Mouse (Mus musculus): ENCODE measurements around the gene Hist1h3c. TPM values are rescaled to one million over a fixed set of nuclear protein-coding genes. Genes with fewer than 3 reads are reported as not detected.
A peak's percentile ranks its signal among the peaks of the same experiment; 100 is the strongest.

The Hist1h3c gene
- polyA plus RNA-seq, 1 experiment from 2014 or later: 1.4 TPM

- Histone ChIP-seq H3K4me2 (replicated peaks; ENCODE audit: low read depth) (no peak overlapping the region), H3K27ac (ENCODE audit: low read depth, low read length) (no peak overlapping the region), H3K9ac (ENCODE audit: low read depth, low read length) (no peak overlapping the region), H3K4me1 (replicated peaks; ENCODE audit: control insufficient read depth, insufficient read depth, low read length) (no peaks in the 10 kb centered on the region), H3K9me3 (ENCODE audit: control insufficient read depth) (no peaks in the 10 kb centered on the region), H3K36me3 (ENCODE audit: control insufficient read depth, insufficient read depth) (no peaks in the 10 kb centered on the region), H3K4me3 (ENCODE audit: low read depth, low read length) (no peak overlapping the region), H3K27me3 (replicated peaks; ENCODE audit: control insufficient read depth, insufficient read depth, low read length) (no peaks in the 10 kb centered on the region)
- TF ChIP-seq CTCF (IDR thresholded peaks at IDR 0.05; ENCODE audit: low read depth): peak; percentile 93
- WGBS: 23% methylated on average over 8 of the region's 8 CpGs
- no peak for ATAC-seq
These were observed 13.1 kb downstream of the Hist1h3c start for GRCm38 (mm10) chr13:23732156-23732804.

- ATAC-seq: peak; percentile 75
- Histone ChIP-seq H3K4me1 (replicated peaks; ENCODE audit: control insufficient read depth, insufficient read depth, low read length) (no peaks in the 10 kb centered on the region), H3K4me2 (replicated peaks; ENCODE audit: low read depth) (peak overlapping the region; percentile 35), H3K9ac (ENCODE audit: low read depth, low read length) (no peak overlapping the region), H3K27me3 (replicated peaks; ENCODE audit: control insufficient read depth, insufficient read depth, low read length) (no peaks in the 10 kb centered on the region), H3K36me3 (ENCODE audit: control insufficient read depth, insufficient read depth) (no peaks in the 10 kb centered on the region), H3K4me3 (ENCODE audit: low read depth, low read length) (no peak overlapping the region), H3K9me3 (ENCODE audit: control insufficient read depth) (no peaks in the 10 kb centered on the region), H3K27ac (ENCODE audit: low read depth, low read length) (no peak overlapping the region)
- WGBS: 17% methylated on average over 8 of the region's 8 CpGs
- TF ChIP-seq CTCF (IDR thresholded peaks at IDR 0.05; ENCODE audit: low read depth): no peak
These were observed 14.9 kb downstream of the Hist1h3c start for GRCm38 (mm10) chr13:23730479-23730878.

- no peaks in the 10 kb centered on the region for H3K9me3 ChIP-seq (ENCODE audit: control insufficient read depth)
- no peaks in the 10 kb centered on the region for H3K4me1 ChIP-seq (replicated peaks; ENCODE audit: control insufficient read depth, insufficient read depth, low read length)
- H3K27me3 ChIP-seq (replicated peaks; ENCODE audit: control insufficient read depth, insufficient read depth, low read length): no peaks in the 10 kb centered on the region
- H3K4me3 ChIP-seq (ENCODE audit: low read depth, low read length): no peak overlapping the region
- TF ChIP-seq CTCF (IDR thresholded peaks at IDR 0.05; ENCODE audit: low read depth): no peak
- no peaks in the 10 kb centered on the region for H3K36me3 ChIP-seq (ENCODE audit: control insufficient read depth, insufficient read depth)
- H3K27ac ChIP-seq (ENCODE audit: low read depth, low read length): no peak overlapping the region
- no peak overlapping the region for H3K9ac ChIP-seq (ENCODE audit: low read depth, low read length)
- ATAC-seq: no peak
- no peak overlapping the region for H3K4me2 ChIP-seq (replicated peaks; ENCODE audit: low read depth)
- 90% methylated on average over 5 of the region's 5 CpGs for WGBS
These were observed 15.7 kb downstream of the Hist1h3c start for GRCm38 (mm10) chr13:23729706-23730105.

DNA sequence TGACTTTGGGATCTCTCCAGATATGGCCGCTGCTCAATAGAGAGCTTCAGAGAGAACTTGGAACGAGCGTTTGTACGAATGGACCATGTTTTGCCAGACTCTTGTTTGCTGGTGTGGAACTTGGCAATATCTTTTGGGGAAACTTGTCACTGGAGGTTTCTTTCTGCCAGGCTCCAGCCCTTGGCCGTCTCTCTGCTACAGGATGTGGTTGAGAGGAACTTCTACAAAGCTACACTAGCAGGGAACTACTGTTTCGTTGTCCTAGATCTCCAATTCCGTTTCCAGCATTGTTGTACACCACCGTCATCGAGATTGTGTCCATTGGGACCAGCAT, 16.2 kb downstream of the Hist1h3c start:
- Histone ChIP-seq H3K4me2 (replicated peaks; ENCODE audit: low read depth) (no peak overlapping the region), H3K4me1 (replicated peaks; ENCODE audit: control insufficient read depth, insufficient read depth, low read length) (no peaks in the 10 kb centered on the region), H3K4me3 (ENCODE audit: low read depth, low read length) (no peak overlapping the region), H3K27ac (ENCODE audit: low read depth, low read length) (no peak overlapping the region), H3K27me3 (replicated peaks; ENCODE audit: control insufficient read depth, insufficient read depth, low read length) (no peaks in the 10 kb centered on the region), H3K9me3 (ENCODE audit: control insufficient read depth) (no peaks in the 10 kb centered on the region), H3K9ac (ENCODE audit: low read depth, low read length) (no peak overlapping the region), H3K36me3 (ENCODE audit: control insufficient read depth, insufficient read depth) (no peaks in the 10 kb centered on the region)
- ATAC-seq: no peak
- TF ChIP-seq CTCF (IDR thresholded peaks at IDR 0.05; ENCODE audit: low read depth): no peak
- 92% methylated on average over 9 of the region's 9 CpGs for WGBS

DNA sequence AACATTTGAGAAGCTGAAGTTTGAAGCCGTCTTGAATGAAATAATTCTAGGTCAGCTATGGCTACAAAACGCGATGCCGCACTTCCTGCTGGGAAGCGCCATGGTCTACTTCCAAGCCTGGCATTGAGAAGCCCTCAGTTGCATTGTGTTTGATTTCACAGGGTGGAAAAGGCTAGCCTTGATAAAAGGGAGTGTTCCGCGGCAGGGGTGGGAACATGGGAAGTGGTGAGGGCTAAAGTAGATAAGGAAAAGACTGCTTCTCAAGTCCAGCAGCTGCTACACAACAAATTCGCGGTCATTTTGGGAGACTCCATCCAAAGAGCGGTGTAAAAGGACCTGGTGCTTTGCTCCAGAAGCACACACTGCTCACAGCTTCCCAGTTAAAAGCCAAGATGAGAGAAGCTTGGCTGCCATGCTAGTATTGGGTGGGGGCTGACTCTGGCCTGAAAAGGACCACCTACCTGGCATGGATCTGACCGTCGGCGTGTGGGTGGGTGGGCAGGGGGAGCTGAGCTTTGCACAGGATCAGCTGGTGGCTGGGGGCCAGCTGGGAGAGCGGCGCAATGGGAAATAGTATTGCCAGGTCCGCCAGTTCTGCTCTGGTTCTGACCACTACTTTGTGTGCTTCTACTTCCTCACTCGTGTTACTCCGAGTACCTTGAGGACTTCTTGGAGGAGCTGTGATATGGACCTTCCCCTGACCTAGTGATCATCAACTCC, 16.8 kb downstream of the Hist1h3c start:
- Histone ChIP-seq H3K9me3 (ENCODE audit: control insufficient read depth) (no peaks in the 10 kb centered on the region), H3K4me1 (replicated peaks; ENCODE audit: control insufficient read depth, insufficient read depth, low read length) (no peaks in the 10 kb centered on the region), H3K27me3 (replicated peaks; ENCODE audit: control insufficient read depth, insufficient read depth, low read length) (no peaks in the 10 kb centered on the region), H3K4me2 (replicated peaks; ENCODE audit: low read depth) (no peak overlapping the region), H3K36me3 (ENCODE audit: control insufficient read depth, insufficient read depth) (no peaks in the 10 kb centered on the region), H3K27ac (ENCODE audit: low read depth, low read length) (no peak overlapping the region), H3K4me3 (ENCODE audit: low read depth, low read length) (no peak overlapping the region), H3K9ac (ENCODE audit: low read depth, low read length) (no peak overlapping the region)
- no peak for ATAC-seq
- 87% methylated on average over 18 of the region's 18 CpGs for WGBS
- no peak for TF ChIP-seq CTCF (IDR thresholded peaks at IDR 0.05; ENCODE audit: low read depth)

DNA sequence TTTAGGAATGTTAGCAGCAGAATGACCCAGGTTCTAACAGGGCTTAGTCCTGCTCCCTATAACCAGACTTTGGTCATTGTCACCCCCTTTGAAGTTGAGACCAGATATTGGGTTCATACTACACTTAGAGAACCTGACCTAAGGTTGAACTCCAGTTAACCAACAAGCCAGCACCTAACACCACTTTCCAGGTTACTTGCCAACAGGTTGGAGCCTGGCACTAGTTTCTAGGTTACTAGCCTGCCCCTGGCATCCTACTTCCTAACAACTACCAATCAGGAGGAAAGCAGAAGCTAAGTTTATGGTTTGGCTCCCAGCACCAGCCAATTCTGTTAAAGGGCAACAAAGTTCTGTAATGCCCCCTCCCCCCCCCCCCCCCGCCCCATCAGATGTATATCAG, 20.2 kb downstream of the Hist1h3c start:
- no peak for TF ChIP-seq CTCF (IDR thresholded peaks at IDR 0.05; ENCODE audit: low read depth)
- H3K27me3 ChIP-seq (replicated peaks; ENCODE audit: control insufficient read depth, insufficient read depth, low read length): no peaks in the 10 kb centered on the region

More for the DNA sequence above, 20.2 kb downstream of the Hist1h3c start:
- ATAC-seq: no peak
- no peak overlapping the region for H3K4me3 ChIP-seq (ENCODE audit: low read depth, low read length)
- H3K4me1 ChIP-seq (replicated peaks; ENCODE audit: control insufficient read depth, insufficient read depth, low read length): no peaks in the 10 kb centered on the region
- no peak overlapping the region for H3K4me2 ChIP-seq (replicated peaks; ENCODE audit: low read depth)
- no peak overlapping the region for H3K27ac ChIP-seq (ENCODE audit: low read depth, low read length)
- no peaks in the 10 kb centered on the region for H3K36me3 ChIP-seq (ENCODE audit: control insufficient read depth, insufficient read depth)
- no peak overlapping the region for H3K9ac ChIP-seq (ENCODE audit: low read depth, low read length)
- no CpG with 5 or more reads among the region's 1 CpGs for WGBS
- no peaks in the 10 kb centered on the region for H3K9me3 ChIP-seq (ENCODE audit: control insufficient read depth)

Data from intestine, postnatal 0 days (tissue).